Mouse (Mus musculus) CH12.LX (cell line): ENCODE data around the gene Syt6. TPM values are rescaled to one million over a fixed set of nuclear protein-coding genes. Genes with fewer than 3 reads are reported as not detected.

ENCODE experiments used
- polyA plus RNA-seq: library from polyadenylated mRNA; unstranded; fragments of >175 nt; gene quantifications from 2 replicates; pipeline ENCODE4 v1.2.1, GENCODE M21; 2012; ENCODE audit warnings: low read depth; ENCODE audit not compliant: insufficient read length
- total RNA-seq, 2 experiments: library from RNA; depleted of rRNA; stranded (reverse); fragments of 300-350 nt in 1 of 2; fragments of >200 nt in 1 of 2; gene quantifications; 2 replicates each; pipeline ENCODE4 v1.2.3; 2012 to 2014

Syt6 gene
- total and polyA plus RNA-seq, 3 experiments, result not detected

Other genes starting within 250 kb of the Syt6 start
- 0.46 and 0.64 TPM in 2 replicates for gene Atg4a-ps, start 70.8 kb downstream of the Syt6 start, total RNA-seq (2012; rRNA removed)
- 5.7 and 6.6 TPM in 2 replicates for gene Atg4a-ps, start 70.8 kb downstream of the Syt6 start, total RNA-seq (2014; rRNA removed)
- 2.1 and 4.0 TPM in 2 replicates for gene Atg4a-ps, start 70.8 kb downstream of the Syt6 start, polyA plus RNA-seq
- gene Olfml3, start 162.8 kb downstream of the Syt6 start, total RNA-seq (2012; rRNA removed), result 14.0 and 16.0 TPM in 2 replicates
- gene Olfml3, start 162.8 kb downstream of the Syt6 start, total RNA-seq (2014; rRNA removed), result 18.3 and 19.7 TPM in 2 replicates
- 33.3 and 34.0 TPM in 2 replicates for gene Olfml3, start 162.8 kb downstream of the Syt6 start, polyA plus RNA-seq
- gene Gm10964, start 164.1 kb downstream of the Syt6 start, total RNA-seq (2012; rRNA removed), result not detected in 2 replicates
- not detected in 2 replicates for gene Gm10964, start 164.1 kb downstream of the Syt6 start, total RNA-seq (2014; rRNA removed)
- not detected in 2 replicates for gene Gm10964, start 164.1 kb downstream of the Syt6 start, polyA plus RNA-seq
- gene Hipk1, start 216.3 kb downstream of the Syt6 start, total RNA-seq (2012; rRNA removed), result 32.7 and 36.5 TPM in 2 replicates
- 25.1 and 26.2 TPM in 2 replicates for gene Hipk1, start 216.3 kb downstream of the Syt6 start, total RNA-seq (2014; rRNA removed)
- 31.1 and 35.9 TPM in 2 replicates for gene Hipk1, start 216.3 kb downstream of the Syt6 start, polyA plus RNA-seq
- gene Dclre1b, start 234.2 kb downstream of the Syt6 start, total RNA-seq (2012; rRNA removed), result 16.7 and 18.5 TPM in 2 replicates
- gene Dclre1b, start 234.2 kb downstream of the Syt6 start, total RNA-seq (2014; rRNA removed), result 9.1 and 10.2 TPM in 2 replicates
- 32.2 and 32.5 TPM in 2 replicates for gene Dclre1b, start 234.2 kb downstream of the Syt6 start, polyA plus RNA-seq
- 19.8 and 20.1 TPM in 2 replicates for gene Ap4b1, start 234.3 kb downstream of the Syt6 start, total RNA-seq (2012; rRNA removed)
- 31.6 and 31.9 TPM in 2 replicates for gene Ap4b1, start 234.3 kb downstream of the Syt6 start, total RNA-seq (2014; rRNA removed)
- gene Ap4b1, start 234.3 kb downstream of the Syt6 start, polyA plus RNA-seq, result 22.6 and 23.1 TPM in 2 replicates
- 3.1 and 4.3 TPM in 2 replicates for gene Gm43064, start 234.3 kb downstream of the Syt6 start, total RNA-seq (2012; rRNA removed)
- gene Gm43064, start 234.3 kb downstream of the Syt6 start, total RNA-seq (2014; rRNA removed), result 0.91 and 1.6 TPM in 2 replicates
- gene Gm43064, start 234.3 kb downstream of the Syt6 start, polyA plus RNA-seq, result not detected in 2 replicates